Mouse (Mus musculus): ENCODE measurements at regions not wholly inside any gene's neighbourhood (a gene's known extent, or its start where the extent isn't known, plus 50 kb on each side); places are given as distances from the start of the nearest gene placed in this dataset.

DNA sequence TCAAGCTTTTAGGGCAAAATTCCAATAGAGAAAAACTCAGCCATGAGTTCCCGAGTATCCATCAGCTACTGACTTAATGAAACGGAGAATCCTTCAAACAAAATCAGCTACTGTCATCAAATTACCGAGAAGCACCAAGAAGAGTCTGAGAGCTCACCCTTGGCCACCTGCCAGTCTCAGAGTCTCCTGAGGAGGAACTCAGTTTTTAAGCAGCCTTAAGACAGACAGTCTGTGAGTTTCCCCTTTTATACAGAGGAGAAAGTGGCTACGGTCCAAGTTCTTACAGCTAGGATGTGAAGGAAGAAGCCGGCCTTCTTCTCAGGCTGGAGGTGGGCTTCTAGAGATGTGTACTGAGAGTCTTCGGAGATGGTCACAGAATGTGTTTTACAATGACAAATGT, 262.8 kb downstream of the Diras2 start:
- TF ChIP-seq CTCF (IDR thresholded peaks at IDR 0.05; ENCODE audit: control insufficient read depth, insufficient read depth, insufficient replicate concordance, low read depth, low read length) (no peak), POLR2A (IDR thresholded peaks at IDR 0.05; ENCODE audit: control insufficient read depth, low read depth, low read length) (no peak)
